Mouse (Mus musculus) thymus, adult 2 months (tissue): ENCODE results near the gene Dstyk.

ENCODE experiments used
- CTCF ChIP-seq: fragments of 200-500 bp; IDR thresholded peaks from 2 replicates; pipeline ENCODE4 v1.5.1; 2012; ENCODE audit warnings: mild to moderate bottlenecking, control low read depth, low read length, moderate library complexity, borderline replicate concordance; ENCODE audit not compliant: control insufficient read depth, poor library complexity, insufficient read depth; ENCODE audit errors: extremely low read depth
- POLR2A ChIP-seq: fragments of 200-500 bp; IDR thresholded peaks from 2 replicates; pipeline ENCODE4 v1.6.1; 2012; ENCODE audit warnings: mild to moderate bottlenecking, low read length, control low read depth, moderate library complexity; ENCODE audit not compliant: control insufficient read depth, poor library complexity, insufficient read depth; ENCODE audit errors: extremely low read depth

GRCm38 (mm10) chr1:132437389-132437788 lies 20.0 kb downstream of the Dstyk start:
- no peak for TF ChIP-seq CTCF
- no peak for TF ChIP-seq POLR2A
